Mouse (Mus musculus): Measurements from ENCODE around the gene Itsn2. TPM values are rescaled to one million over a fixed set of nuclear protein-coding genes. Genes with fewer than 3 reads are reported as not detected.

Itsn2 gene
- polyA plus RNA-seq, 1 experiment from 2014 or later = 39.3 TPM

- no peak overlapping the region for H3K9ac ChIP-seq
- H3K9me3 ChIP-seq = no peaks in the 10 kb centered on the region
- no peaks in the 10 kb centered on the region for H3K27me3 ChIP-seq
- 63% methylated on average over 4 of the region's 4 CpGs for WGBS
- no peak for ATAC-seq (ENCODE audit: insufficient number of reproducible peaks, low FRiP score, low TSS enrichment, low read depth)
- H3K4me2 ChIP-seq = no peak overlapping the region
- H3K36me3 ChIP-seq = no peaks in the 10 kb centered on the region
- H3K27ac ChIP-seq = no peak overlapping the region
- H3K4me1 ChIP-seq = no peaks in the 10 kb centered on the region
- H3K4me3 ChIP-seq = no peak overlapping the region
Measured at GRCm38 (mm10) chr12:4599713-4600112, 7.3 kb downstream of the Itsn2 start.

GRCm38 (mm10) chr12:4606625-4607024 lies 14.2 kb downstream of the Itsn2 start:
- H3K27me3 ChIP-seq = no peaks in the 10 kb centered on the region
- H3K27ac ChIP-seq = no peak overlapping the region
- no peaks in the 10 kb centered on the region for H3K4me1 ChIP-seq
- no peak overlapping the region for H3K9ac ChIP-seq
- H3K36me3 ChIP-seq = no peaks in the 10 kb centered on the region
- WGBS = 44% methylated on average over 3 of the region's 3 CpGs
- no peak for ATAC-seq (ENCODE audit: insufficient number of reproducible peaks, low FRiP score, low TSS enrichment, low read depth)
- no peaks in the 10 kb centered on the region for H3K9me3 ChIP-seq
- H3K4me2 ChIP-seq = no peak overlapping the region
- H3K4me3 ChIP-seq = no peak overlapping the region

- Histone ChIP-seq H3K4me2 (no peak overlapping the region), H3K4me1 (no peaks in the 10 kb centered on the region), H3K9me3 (no peaks in the 10 kb centered on the region), H3K9ac (no peak overlapping the region), H3K4me3 (no peak overlapping the region), H3K27ac (no peak overlapping the region), H3K36me3 (no peaks in the 10 kb centered on the region), H3K27me3 (no peaks in the 10 kb centered on the region)
- WGBS = 59% methylated on average over 2 of the region's 2 CpGs
- no peak for ATAC-seq (ENCODE audit: insufficient number of reproducible peaks, low FRiP score, low TSS enrichment, low read depth)
Measured at GRCm38 (mm10) chr12:4614722-4615121, 22.3 kb downstream of the Itsn2 start.

- Histone ChIP-seq H3K4me1 (no peaks in the 10 kb centered on the region), H3K27ac (no peak overlapping the region), H3K36me3 (peaks cover 8% of the 10 kb centered on the region; the same call in 1 of the 2 replicates), H3K27me3 (no peaks in the 10 kb centered on the region), H3K9me3 (no peaks in the 10 kb centered on the region), H3K9ac (no peak overlapping the region), H3K4me3 (no peak overlapping the region), H3K4me2 (no peak overlapping the region)
- WGBS = 68% methylated on average over 1 of the region's 1 CpGs
- ATAC-seq (ENCODE audit: insufficient number of reproducible peaks, low FRiP score, low TSS enrichment, low read depth) = no peak
Measured at GRCm38 (mm10) chr12:4624201-4624600, 31.8 kb downstream of the Itsn2 start.

- no peak overlapping the region for H3K4me3 ChIP-seq
- H3K9me3 ChIP-seq = no peaks in the 10 kb centered on the region
- no peak overlapping the region for H3K9ac ChIP-seq
- peaks cover 51% of the 10 kb centered on the region for H3K36me3 ChIP-seq
- no peaks in the 10 kb centered on the region for H3K27me3 ChIP-seq
- no peaks in the 10 kb centered on the region for H3K4me1 ChIP-seq
- no peak for ATAC-seq (ENCODE audit: insufficient number of reproducible peaks, low FRiP score, low TSS enrichment, low read depth)
- H3K27ac ChIP-seq = no peak overlapping the region
- H3K4me2 ChIP-seq = no peak overlapping the region
- WGBS = 88% methylated on average over 8 of the region's 8 CpGs
Measured at GRCm38 (mm10) chr12:4632957-4633356, 40.5 kb downstream of the Itsn2 start.

- Histone ChIP-seq H3K9ac (no peak overlapping the region), H3K36me3 (peaks cover 47% of the 10 kb centered on the region)
Measured at GRCm38 (mm10) chr12:4638438-4638837, 46.0 kb downstream of the Itsn2 start.

GRCm38 (mm10) chr12:4640737-4641136 lies 48.3 kb downstream of the Itsn2 start:
- H3K36me3 ChIP-seq = peaks cover 39% of the 10 kb centered on the region
- H3K27me3 ChIP-seq = no peaks in the 10 kb centered on the region
- H3K9ac ChIP-seq = no peak overlapping the region
- H3K27ac ChIP-seq = no peak overlapping the region
- H3K4me3 ChIP-seq = no peak overlapping the region
- H3K9me3 ChIP-seq = no peaks in the 10 kb centered on the region
- no peak overlapping the region for H3K4me2 ChIP-seq
- 95% methylated on average over 1 of the region's 1 CpGs for WGBS
- ATAC-seq (ENCODE audit: insufficient number of reproducible peaks, low FRiP score, low TSS enrichment, low read depth) = no peak
- H3K4me1 ChIP-seq = no peaks in the 10 kb centered on the region

More at GRCm38 (mm10) chr12:4638438-4638837, 46.0 kb downstream of the Itsn2 start:
- no peak overlapping the region for H3K27ac ChIP-seq
- no peak for ATAC-seq (ENCODE audit: insufficient number of reproducible peaks, low FRiP score, low TSS enrichment, low read depth)
- H3K9me3 ChIP-seq = no peaks in the 10 kb centered on the region
- H3K4me2 ChIP-seq = no peak overlapping the region
- H3K4me1 ChIP-seq = no peaks in the 10 kb centered on the region
- H3K4me3 ChIP-seq = no peak overlapping the region
- 90% methylated on average over 1 of the region's 1 CpGs for WGBS
- no peaks in the 10 kb centered on the region for H3K27me3 ChIP-seq

GRCm38 (mm10) chr12:4656813-4657212 lies 64.4 kb downstream of the Itsn2 start:
- Histone ChIP-seq H3K27ac (no peak overlapping the region), H3K4me2 (no peak overlapping the region), H3K27me3 (no peaks in the 10 kb centered on the region), H3K4me3 (no peak overlapping the region), H3K9ac (no peak overlapping the region), H3K36me3 (peaks cover 49% of the 10 kb centered on the region), H3K4me1 (no peaks in the 10 kb centered on the region), H3K9me3 (no peaks in the 10 kb centered on the region)
- ATAC-seq (ENCODE audit: insufficient number of reproducible peaks, low FRiP score, low TSS enrichment, low read depth) = no peak
- 89% methylated on average over 2 of the region's 2 CpGs for WGBS

GRCm38 (mm10) chr12:4664929-4665674 lies 72.7 kb downstream of the Itsn2 start:
- no peak overlapping the region for H3K4me3 ChIP-seq
- peaks cover 50% of the 10 kb centered on the region for H3K36me3 ChIP-seq
- 82% methylated on average over 7 of the region's 7 CpGs for WGBS
- no peak overlapping the region for H3K4me2 ChIP-seq
- no peaks in the 10 kb centered on the region for H3K9me3 ChIP-seq
- no peak overlapping the region for H3K27ac ChIP-seq
- H3K4me1 ChIP-seq = no peaks in the 10 kb centered on the region
- ATAC-seq (ENCODE audit: insufficient number of reproducible peaks, low FRiP score, low TSS enrichment, low read depth) = no peak
- no peaks in the 10 kb centered on the region for H3K27me3 ChIP-seq
- H3K9ac ChIP-seq = no peak overlapping the region

- H3K4me3 ChIP-seq = no peak overlapping the region
- no peak overlapping the region for H3K9ac ChIP-seq
- no peaks in the 10 kb centered on the region for H3K9me3 ChIP-seq
- WGBS = 88% methylated on average over 5 of the region's 5 CpGs
- H3K27ac ChIP-seq = no peak overlapping the region
- H3K4me2 ChIP-seq = no peak overlapping the region
- no peak for ATAC-seq (ENCODE audit: insufficient number of reproducible peaks, low FRiP score, low TSS enrichment, low read depth)
- H3K27me3 ChIP-seq = no peaks in the 10 kb centered on the region
- H3K4me1 ChIP-seq = no peaks in the 10 kb centered on the region
- H3K36me3 ChIP-seq = peaks cover 51% of the 10 kb centered on the region
Measured at GRCm38 (mm10) chr12:4665675-4666037, 73.2 kb downstream of the Itsn2 start.

- WGBS = 74% methylated on average over 1 of the region's 1 CpGs
- Histone ChIP-seq H3K36me3 (peaks cover 58% of the 10 kb centered on the region), H3K9ac (no peak overlapping the region)
Measured at GRCm38 (mm10) chr12:4676336-4676735, 83.9 kb downstream of the Itsn2 start.

GRCm38 (mm10) chr12:4679971-4680370 lies 87.5 kb downstream of the Itsn2 start:
- no peaks in the 10 kb centered on the region for H3K9me3 ChIP-seq
- H3K27me3 ChIP-seq = no peaks in the 10 kb centered on the region
- H3K4me1 ChIP-seq = no peaks in the 10 kb centered on the region
- H3K4me2 ChIP-seq = no peak overlapping the region
- 74% methylated on average over 4 of the region's 4 CpGs for WGBS
- H3K9ac ChIP-seq = no peak overlapping the region
- no peak overlapping the region for H3K27ac ChIP-seq
- H3K4me3 ChIP-seq = no peak overlapping the region
- H3K36me3 ChIP-seq = peaks cover 25% of the 10 kb centered on the region
- ATAC-seq (ENCODE audit: insufficient number of reproducible peaks, low FRiP score, low TSS enrichment, low read depth) = no peak

More at GRCm38 (mm10) chr12:4676336-4676735, 83.9 kb downstream of the Itsn2 start:
- Histone ChIP-seq H3K4me2 (no peak overlapping the region), H3K4me1 (no peaks in the 10 kb centered on the region), H3K27me3 (no peaks in the 10 kb centered on the region), H3K27ac (no peak overlapping the region), H3K9me3 (no peaks in the 10 kb centered on the region), H3K4me3 (no peak overlapping the region)
- ATAC-seq (ENCODE audit: insufficient number of reproducible peaks, low FRiP score, low TSS enrichment, low read depth) = no peak

GRCm38 (mm10) chr12:4685441-4685840 lies 93.0 kb downstream of the Itsn2 start:
- Histone ChIP-seq H3K9ac (no peak overlapping the region), H3K9me3 (no peaks in the 10 kb centered on the region), H3K4me2 (no peak overlapping the region), H3K27ac (no peak overlapping the region), H3K27me3 (no peaks in the 10 kb centered on the region), H3K4me3 (no peak overlapping the region), H3K4me1 (no peaks in the 10 kb centered on the region), H3K36me3 (peaks cover 11% of the 10 kb centered on the region; the same call in 1 of the 2 replicates)
- ATAC-seq (ENCODE audit: insufficient number of reproducible peaks, low FRiP score, low TSS enrichment, low read depth) = no peak
- 84% methylated on average over 4 of the region's 4 CpGs for WGBS

Data from limb, embryonic 15.5 days (tissue).